Mouse (Mus musculus) layer of hippocampus, adult 18-20 months (tissue): ENCODE measurements around the gene Dzank1. TPM values are rescaled to one million over a fixed set of nuclear protein-coding genes. Genes with fewer than 3 reads are reported as not detected.

ENCODE experiments used
- DNase-seq, 2 experiments: peaks; one replicate each; pipeline ENCODE4 v3.0.0; 2022; ENCODE audit warnings: low spot score in 2 of 2
- total RNA-seq, 2 experiments: library from RNA; stranded (reverse); gene quantifications; 2 replicates each; pipeline ENCODE4 v1.2.3; 2021

Gene Dzank1
- total RNA-seq, 2 experiments from 2014 or later = 144 to 149 TPM

DNA sequence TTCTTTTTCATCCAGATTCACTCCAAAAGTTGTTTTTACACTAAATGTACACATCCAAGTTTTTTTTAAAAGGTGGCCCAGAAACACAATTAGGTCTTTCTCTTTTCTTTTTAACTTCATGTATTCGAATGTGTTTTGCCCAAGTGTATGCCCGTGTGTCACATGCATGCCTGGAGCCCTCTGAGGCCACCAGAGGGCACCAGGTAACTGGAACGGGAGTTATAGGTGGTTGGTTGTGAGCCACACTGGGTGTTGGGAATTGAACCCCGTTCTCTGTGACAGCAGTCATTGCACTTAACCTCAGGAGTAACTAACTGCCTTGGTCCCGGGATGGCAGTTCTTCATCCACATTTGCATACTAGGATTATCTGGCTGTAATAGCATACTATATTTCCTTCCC is 60.0 kb downstream of the Dzank1 start:
- DNase-seq = no peak

DNA sequence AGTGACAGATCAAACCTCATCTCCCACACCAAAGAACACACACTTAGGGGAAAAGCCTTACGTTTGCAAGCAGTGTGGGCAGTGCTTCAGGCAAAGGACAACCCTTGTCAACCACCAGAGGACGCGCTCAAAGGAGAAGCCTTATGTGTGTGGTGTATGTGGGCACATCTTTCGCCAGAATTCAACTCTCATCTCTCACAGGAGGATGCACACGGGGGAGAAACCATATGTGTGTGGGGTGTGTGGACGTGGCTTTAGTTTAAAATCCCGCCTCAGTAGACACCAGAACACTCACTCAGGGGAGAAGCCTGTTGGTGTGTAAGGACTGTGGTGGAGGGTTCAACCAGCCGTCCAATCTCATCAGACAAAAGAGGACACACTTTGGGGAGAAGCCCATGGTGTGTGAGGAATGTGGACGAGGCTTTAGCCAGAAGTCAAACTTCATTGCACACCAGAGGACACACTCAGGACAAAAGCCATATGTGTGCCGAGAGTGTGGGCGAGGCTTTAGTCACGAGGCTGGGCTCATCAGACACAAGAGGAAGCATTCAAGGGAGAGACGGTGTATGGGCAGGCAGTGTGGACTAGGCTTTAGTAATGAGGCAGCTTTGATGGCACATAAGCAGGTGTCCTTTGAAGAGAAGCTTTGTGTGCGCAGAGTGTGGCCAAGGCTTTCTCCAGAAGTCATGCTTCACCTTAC is 61.2 kb downstream of the Dzank1 start:
- peak; percentile 22 to 49 for DNase-seq

DNA sequence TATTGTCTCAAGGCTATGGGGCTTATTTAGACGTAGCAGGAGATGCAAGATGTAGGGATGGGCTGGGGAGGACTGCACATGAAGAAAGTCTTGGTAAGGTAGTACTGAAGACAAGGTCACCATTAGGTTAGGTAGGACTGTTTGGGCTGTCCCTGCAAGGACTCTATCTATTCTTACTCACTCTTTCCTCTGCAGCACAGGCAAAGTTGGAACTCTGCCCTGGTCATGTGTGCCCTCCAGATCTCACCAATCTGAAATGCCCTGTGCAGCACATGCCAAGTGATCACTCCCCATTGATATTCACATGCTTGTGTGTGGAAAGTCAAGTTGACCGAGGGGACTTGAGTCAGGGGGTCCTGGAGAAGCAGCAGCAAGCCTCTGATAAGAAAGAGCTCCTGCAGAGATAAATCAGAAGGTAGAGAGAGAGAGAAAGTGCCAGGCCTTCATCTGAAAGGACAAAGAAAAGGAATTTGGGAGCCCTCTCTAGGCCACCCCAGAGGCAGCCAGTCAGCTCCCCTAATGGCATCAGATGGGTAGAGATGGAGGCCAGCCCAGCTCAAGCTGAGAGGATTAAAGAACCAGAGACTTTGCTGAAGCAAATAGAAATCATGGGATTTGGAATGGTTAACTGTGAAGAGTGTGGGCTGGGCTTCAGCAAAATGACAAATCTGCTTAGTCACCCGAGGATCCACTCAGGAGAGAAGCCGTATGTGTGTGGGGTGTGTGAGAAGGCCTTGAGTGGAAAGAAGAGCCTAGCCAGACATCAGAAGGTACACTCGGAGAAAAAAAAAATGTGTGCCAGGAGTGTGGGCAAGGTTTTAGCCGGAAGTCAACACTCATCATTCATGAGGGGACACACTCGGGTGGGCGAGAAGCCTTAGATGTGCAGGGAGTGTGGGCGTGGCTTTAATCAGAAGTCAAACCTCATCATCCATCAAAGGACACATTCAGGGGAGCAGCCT is 62.1 kb downstream of the Dzank1 start:
- DNase-seq = peak; percentile 46 to 66

DNA sequence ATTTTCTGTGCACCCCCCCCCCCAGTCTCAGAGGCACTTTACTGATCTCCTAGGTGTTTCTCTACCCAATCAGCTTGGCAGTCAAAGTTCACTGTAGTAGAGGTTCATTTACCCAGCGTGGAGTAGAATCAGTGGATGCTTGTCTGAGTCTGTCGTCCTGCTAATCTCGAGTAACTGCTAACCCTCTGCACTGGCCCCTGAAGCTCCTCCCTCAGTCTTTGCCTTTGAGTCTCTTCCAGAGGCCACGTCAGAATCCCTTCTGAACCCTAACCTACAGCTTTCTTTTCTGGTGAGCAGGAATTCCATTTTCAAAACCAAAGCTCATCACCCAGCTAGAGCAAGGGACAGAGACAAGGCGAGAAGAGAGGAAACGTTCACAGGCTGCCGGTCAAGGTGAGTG is 63.0 kb downstream of the Dzank1 start:
- DNase-seq = no peak

DNA sequence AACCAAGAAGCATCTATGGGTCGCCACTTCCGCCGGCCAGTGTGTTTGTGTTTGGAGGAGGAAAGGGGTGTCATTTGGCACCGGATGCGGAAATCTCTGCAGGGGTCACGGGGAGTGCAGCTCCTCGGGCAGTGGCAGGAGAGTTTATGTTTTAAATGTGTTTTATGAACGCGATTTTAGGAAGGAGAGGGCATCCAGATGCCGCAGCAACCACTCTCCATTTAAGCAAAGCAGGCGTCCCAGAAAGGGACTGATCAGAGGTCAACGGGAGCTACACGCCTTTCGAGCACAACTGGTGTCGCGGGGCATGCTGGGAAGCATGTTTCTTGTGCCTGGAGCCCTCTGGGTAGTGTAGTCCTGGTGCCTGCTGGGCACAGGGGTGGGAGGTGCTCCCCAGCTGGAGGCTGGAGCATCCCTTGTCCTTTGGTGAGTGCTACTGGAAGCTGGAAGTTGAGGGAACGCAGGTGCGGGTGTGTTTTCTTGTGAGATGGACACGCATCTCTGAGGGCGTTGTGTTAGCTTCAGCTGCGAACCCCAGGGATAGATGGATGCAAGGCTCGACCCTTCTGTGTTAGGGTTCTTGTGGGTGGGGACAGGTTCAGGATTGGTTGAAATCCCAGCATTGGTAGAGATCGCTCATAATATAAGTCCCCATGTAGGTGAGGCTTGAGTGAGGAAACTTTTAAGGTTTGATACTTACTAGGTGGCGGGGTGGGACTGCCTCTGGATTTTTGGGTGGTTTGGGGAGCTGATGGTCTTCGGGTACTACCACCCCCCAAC is 68.0 kb downstream of the Dzank1 start:
- peak; percentile 86 to 95 for DNase-seq

DNA sequence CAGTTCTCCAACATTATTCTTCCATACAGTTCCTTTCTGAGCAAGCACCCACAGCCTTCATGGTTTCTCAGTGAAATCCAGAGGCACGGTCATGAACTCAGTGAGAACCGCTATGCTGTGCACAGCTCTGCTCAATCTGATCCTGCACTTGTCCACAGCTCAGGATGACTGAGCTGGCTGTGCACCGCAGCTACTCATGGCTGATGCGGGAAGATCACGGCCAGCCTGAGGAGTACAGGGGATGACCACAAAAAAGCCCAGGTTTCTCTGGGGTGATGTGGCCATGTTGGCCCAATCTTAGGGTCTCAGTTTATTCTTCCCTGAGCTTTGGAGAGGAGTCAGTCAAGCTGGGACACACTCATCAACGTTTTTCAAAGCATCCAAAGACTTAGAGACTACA is 68.9 kb downstream of the Dzank1 start:
- no peak for DNase-seq

DNA sequence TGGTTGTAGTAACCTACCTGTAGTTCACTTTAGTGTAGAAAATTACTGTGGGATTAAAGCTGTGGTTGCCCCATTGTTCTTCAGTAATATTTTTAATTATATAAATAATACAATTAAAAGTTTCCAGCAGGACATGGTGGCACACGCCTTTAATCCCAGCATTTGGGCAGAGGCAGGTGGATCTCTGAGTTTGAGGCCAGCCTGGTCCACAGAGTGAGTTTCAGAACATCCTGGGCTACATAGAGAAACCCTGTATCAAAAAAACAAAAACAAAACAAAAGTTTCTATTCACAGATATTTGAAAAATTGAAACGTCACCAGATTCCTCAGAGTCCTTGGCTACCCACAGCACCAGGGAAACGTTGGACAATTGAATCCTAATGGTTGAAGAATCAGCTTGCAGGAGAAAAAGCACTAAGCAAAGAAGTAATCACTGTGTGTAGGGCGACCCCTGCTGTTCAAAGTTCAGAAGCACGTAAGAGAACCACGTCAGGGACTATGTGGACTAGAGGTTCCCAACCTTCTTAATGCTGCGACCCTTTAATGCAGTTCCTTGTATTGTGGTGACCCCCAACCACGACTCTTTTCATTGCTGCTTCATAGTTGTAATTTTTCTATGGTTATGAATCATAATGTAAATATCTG is 74.7 kb downstream of the Dzank1 start:
- DNase-seq = peak; percentile 65 to 93

DNA sequence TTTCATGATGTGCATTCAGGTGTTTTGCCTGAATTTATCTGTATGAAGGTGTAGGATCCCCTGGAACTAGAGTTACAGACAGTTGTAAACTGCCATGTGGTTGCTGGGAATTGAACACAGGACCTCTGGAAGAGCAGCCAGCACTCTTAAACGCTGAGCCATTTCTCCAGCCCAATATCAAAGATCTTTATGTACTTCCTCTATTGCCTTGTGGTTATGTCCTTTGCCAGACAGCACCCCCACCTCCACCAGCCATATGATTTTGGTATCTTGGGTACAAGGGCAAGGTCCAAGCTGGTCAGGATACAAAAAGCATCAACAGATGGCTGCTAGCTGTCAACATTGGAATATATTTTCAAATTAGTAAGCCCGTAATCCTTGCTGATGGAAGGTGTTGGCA is 76.8 kb downstream of the Dzank1 start:
- no peak for DNase-seq

DNA sequence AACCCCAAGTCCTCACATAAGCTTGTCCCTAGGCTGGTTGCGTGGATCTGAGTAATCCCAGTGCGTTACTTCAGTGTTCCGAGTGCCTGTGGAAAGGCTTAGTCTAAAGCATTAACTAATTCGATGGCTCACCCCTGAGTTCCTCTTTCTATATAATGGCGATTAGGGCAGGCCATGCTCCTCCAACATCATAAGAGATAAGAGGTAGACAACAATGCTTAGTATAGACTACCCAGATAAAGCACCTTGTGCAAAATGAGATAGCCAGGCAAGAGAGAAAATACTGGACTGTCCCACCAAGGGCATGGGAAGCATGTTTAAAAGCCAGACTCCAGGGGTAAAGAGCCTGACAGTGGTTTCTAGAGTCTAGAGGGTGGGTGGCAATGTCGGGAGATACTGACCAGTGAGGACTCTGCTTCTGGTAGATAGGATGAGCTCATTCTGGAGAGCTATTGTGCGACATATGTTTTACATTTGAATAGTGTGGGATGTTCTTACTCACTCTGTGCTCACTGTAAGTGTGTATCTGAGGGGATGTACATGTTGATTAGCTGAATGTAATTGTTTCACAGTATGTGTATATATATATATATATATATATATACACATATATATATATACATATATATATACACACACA is 80.7 kb downstream of the Dzank1 start:
- no peak for DNase-seq

DNA sequence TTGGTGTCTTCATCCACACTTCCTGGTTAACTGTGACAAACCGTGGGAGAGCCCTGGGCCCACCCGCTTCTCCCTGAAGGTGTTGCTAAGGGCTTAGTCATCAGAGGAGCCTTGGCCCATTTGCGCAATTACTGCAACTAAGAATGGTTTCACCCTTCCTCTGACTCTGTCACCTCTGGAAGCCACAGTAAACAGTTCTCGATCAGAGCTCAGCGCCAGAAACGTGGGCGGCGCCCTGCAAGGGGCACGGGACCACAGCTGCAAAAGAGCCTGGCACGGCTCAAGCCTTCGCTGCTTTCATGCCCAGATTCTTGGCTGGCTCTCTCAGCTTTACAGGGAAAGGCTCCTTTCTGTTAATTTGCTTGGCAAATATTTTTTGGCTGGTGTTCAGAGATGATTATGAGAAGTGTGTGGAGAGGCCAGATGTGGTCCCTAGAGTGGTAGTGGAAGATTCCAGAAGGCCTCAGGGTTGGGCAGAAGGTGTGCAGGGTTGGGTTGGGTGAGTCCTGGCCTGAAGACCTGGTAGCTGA is 85.8 kb downstream of the Dzank1 start:
- DNase-seq = no peak

DNA sequence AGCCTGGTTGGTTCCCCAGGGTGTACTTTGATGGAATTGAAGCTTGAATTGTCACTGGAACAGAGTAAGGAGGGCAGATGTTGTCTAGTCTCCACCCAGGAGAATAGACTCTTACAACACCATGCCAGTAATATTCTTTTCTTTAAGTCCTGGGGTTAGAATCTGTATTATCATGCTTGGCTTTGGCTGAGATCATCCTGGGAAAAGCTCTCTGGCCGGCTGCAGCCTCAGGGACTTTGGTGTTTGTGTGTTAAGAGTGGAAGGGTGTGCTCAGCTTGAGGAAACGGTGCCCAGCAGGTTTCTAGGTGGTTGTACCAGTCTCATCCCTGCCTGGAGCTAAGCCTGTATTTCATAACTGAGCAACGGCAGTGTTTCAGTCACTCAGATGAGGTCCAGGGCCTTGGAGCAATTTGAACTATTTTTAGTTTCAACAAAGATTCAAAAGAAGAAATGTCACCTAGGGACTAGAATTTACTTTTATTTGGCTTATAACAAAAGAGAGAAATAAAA is 88.0 kb downstream of the Dzank1 start:
- DNase-seq = no peak

DNA sequence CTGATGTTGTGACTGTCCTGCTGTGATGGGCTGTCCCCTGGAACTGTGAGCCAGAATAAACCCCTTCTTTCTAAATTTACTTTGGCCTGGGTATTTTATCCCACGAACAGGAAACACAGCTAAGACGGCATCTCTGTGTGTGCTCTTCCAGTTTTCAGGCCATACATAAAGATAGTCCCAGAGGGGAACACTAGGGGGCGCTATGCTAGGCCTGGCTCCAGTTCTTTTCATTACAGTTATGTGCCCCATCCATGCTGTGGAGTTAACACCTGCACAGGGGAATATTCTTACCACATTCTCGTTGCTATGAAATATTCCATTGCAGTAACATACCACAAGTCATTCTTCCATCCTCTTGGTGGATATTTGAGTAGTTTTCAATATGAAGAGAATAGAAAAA is 88.8 kb downstream of the Dzank1 start:
- DNase-seq = no peak

DNA sequence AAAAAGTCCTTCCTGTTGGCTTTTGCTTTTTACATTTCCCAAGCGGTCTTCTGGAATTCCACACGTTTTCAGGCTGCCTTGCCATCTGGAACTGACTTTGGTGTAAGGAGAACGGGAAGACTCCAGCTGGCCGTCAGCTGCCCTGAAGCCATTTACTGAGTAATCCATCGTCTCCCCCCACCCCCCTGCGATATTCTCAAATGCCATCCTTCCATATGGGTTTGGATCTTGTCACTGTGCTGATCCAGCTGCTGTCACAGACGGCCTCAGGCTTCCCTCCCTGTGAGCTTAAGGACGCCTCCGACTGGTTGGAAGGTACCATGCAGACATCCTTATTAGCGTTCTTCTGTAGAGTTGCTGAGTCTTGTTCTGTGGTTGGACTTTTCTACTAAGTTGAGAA is 91.5 kb downstream of the Dzank1 start:
- DNase-seq = peak; percentile 11 to 68

DNA sequence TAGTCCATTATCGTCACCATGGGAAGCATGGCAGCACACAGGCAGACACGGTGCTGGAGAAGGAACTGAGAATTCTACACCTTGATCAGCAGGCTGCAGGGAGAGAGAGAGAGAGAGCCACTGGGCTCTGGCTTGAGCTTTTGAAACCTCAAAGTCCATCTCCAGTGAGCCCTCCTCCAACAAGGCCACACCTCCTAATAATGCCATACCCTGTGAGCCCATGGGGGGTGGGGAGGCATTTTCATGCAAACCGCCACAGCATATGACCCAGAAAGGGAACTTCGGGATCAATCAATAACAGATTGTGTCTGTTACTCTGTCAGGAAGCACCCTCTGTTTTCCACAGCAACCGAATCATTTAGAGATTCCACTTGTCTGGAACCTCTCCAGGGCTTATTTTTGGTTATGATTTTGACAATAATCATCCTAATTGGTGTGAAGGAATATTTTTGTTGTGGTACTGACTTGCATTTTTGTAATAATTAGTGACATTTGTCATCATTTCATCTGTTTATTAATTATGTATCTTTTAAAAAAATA is 95.9 kb downstream of the Dzank1 start:
- DNase-seq = peak in 1 of 2 experiments; percentile 59

DNA sequence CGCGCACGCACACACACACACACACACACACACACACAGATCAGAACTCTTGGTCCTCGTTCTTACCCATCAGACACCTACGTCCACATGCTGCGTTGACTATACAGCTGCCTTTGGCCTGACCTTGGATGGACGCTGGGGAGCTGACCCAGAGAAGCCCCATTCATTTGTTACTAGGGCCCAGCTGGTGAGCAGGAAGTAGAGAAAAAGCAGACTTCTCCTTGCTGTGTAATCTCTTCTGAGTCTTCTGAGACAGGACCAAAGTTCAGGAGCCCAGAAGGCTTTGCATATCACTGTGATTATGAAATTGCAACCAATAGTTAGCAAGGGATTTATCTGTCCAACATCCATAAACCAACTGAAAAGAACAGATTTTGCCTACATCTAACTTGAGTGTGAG is 98.0 kb downstream of the Dzank1 start:
- no peak for DNase-seq

DNA sequence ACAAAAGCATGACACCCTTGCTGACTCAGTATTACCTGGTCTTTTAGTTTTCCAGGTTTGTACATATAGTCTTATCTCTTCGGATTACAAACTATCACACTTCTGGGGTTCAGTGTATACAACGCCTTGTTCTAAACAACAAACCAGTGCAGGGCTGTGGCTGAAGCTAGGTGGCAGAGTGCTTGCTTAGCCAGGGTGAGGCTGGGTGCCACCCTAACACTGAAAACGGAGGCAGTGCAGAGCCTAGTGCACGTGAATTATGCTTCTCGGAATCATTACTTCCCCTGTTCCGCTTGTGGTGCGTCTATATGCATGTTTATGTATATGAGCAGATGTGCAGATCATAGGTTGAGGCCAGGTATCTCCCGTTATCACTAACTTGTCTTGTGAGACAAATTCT is 98.6 kb downstream of the Dzank1 start:
- DNase-seq = no peak

DNA sequence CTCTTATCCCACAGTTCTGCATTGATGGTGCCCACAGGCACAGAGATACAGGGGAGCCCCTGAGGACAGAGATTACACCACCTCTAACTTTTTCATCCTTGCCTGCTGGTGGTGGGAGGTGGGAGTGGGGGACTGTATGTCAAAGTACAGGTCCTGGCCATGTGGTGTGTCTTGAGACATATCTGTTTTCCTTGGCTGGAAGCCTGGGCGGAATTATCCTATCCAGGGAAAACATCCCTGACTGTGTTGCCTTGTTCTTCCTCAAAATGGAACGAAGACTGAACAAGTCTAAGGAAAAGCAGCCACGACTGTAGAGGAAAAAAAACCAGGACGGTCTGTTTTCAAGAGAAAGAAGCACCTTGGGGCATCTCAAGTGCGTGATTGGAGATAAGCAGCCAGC is 99.4 kb downstream of the Dzank1 start:
- DNase-seq = no peak

DNA sequence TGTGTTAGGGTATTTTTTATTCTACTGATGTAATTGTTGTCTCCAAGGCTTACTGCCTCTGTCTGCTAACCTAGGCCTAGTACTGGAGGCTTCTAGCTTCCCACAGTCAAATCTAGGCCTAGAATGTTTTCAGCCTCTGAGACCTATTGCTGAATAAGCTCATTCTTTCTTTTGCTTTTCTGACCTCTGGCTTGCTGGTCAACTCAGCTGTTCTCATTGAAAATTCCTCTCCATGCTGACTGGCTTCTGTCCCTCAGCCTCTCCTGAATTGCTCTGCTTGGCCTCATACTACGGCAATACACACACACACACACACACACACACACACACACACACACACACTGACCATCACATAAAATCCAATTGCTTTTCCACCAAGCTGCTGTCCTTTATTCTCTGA is 101.5 kb downstream of the Dzank1 start:
- no peak for DNase-seq

DNA sequence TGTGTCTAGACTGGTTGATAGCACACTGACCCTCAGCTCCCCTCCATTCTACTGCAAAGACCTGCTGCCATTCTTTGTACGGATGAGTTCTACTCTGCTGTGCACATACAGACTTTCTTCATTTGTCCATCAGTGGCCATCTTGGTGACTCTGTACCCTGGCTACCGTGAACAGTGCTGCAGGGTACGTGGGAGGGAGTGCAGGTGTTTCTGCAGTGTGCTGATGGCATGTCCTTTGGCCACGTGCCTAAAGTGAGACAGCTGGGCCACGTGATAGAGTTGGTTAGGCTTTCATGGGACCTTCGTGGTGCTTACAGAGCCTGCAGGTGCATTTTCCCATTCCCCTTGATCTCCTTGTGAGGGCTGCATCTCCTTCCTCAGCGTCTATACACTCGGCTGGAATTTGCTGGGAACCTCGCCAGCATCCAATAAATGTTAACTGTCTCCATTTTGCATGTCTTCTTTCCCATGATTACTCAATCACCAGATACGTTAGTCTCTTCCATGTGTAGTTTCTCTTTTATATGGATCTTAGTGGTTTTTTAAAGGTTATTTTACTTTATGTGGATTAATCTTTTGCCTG is 105.0 kb downstream of the Dzank1 start:
- no peak for DNase-seq
